Mouse (Mus musculus) limb, embryonic 15.5 days (tissue): ENCODE measurements around the gene Ggt1. TPM values are rescaled to one million over a fixed set of nuclear protein-coding genes. Genes with fewer than 3 reads are reported as not detected.
A peak's percentile ranks its signal among the peaks of the same experiment; 100 is the strongest.
"Not testable (repeated sequence)": the region's sequence is repeated elsewhere in the genome, so short reads cannot be mapped to it uniquely, and the experiment has no call there.

Experiments
- ATAC-seq: fragments of 200-750 bp; cut with Nextera tagmentation; 2 replicates; pipeline ENCODE4 v1.8.0; 2017; ENCODE audit warnings: low read depth, moderate TSS enrichment; ENCODE audit not compliant: insufficient number of reproducible peaks, low FRiP score, low TSS enrichment
- H3K27ac ChIP-seq: fragments of 300-500 bp; sonication (generic); 2 replicates; pipeline ENCODE4 v1.5.1; 2015; ENCODE audit warnings: moderate library complexity, mild to moderate bottlenecking, inconsistent platforms
- H3K27me3 ChIP-seq: fragments of 300-500 bp; sonication (generic); 2 replicates; pipeline ENCODE4 v1.6.1; 2015; ENCODE audit warnings: inconsistent platforms
- H3K36me3 ChIP-seq: fragments of 300-500 bp; sonication (generic); 2 replicates; pipeline ENCODE4 v1.6.1; 2015; ENCODE audit warnings: inconsistent platforms
- H3K4me1 ChIP-seq: fragments of 300-500 bp; sonication (generic); 2 replicates; pipeline ENCODE4 v1.6.1; 2015; ENCODE audit warnings: inconsistent platforms
- H3K4me2 ChIP-seq: fragments of 300-500 bp; sonication (generic); 2 replicates; pipeline ENCODE4 v1.6.1; 2015; ENCODE audit warnings: mild to moderate bottlenecking, inconsistent platforms
- H3K4me3 ChIP-seq: fragments of 300-500 bp; sonication (generic); 2 replicates; pipeline ENCODE4 v1.5.1; 2015; ENCODE audit warnings: mild to moderate bottlenecking, inconsistent platforms
- H3K9ac ChIP-seq: fragments of 300-500 bp; sonication (generic); 2 replicates; pipeline ENCODE4 v1.6.1; 2015; ENCODE audit warnings: inconsistent platforms
- H3K9me3 ChIP-seq: fragments of 300-500 bp; sonication (generic); 2 replicates; pipeline ENCODE4 v1.6.1; 2016; ENCODE audit warnings: inconsistent platforms
- WGBS: fragments of 180-500 bp; shearing (Covaris S2); methylation state at CpG from one replicate; pipeline ENCODE4 v1.1.7; 2015; 5-methylcytosine and 5-hydroxymethylcytosine counted together
- polyA plus RNA-seq: library from polyadenylated mRNA; unstranded; fragments of >200 nt; fragmentation: Nextera tagmentation; extraction: Ambion mirVana; gene quantifications from 2 replicates; pipeline ENCODE4 v1.2.1, GENCODE M21; 2015

Ggt1 gene
- polyA plus RNA-seq, 1 experiment from 2014 or later, result 0.93 TPM

- H3K9me3 ChIP-seq, result no peaks in the 10 kb centered on the region
- H3K4me1 ChIP-seq, result peaks cover 25% of the 10 kb centered on the region
- no peak overlapping the region for H3K4me2 ChIP-seq
- 70% methylated on average over 4 of the region's 4 CpGs for WGBS
- H3K9ac ChIP-seq, result no peak overlapping the region
- ATAC-seq, result no peak
- H3K36me3 ChIP-seq, result peaks cover 68% of the 10 kb centered on the region
- H3K27ac ChIP-seq, result no peak overlapping the region
- H3K4me3 ChIP-seq, result no peak overlapping the region
- H3K27me3 ChIP-seq, result no peaks in the 10 kb centered on the region
Measured at GRCm38 (mm10) chr10:75521643-75522042, 39.8 kb upstream of the Ggt1 start.

- WGBS, result 91% methylated on average over 9 of the region's 9 CpGs
- H3K9ac ChIP-seq, H3K4me3 ChIP-seq, H3K27me3 ChIP-seq, H3K9me3 ChIP-seq, H3K4me2 ChIP-seq, ATAC-seq, H3K27ac ChIP-seq: not testable (repeated sequence)
- Histone ChIP-seq H3K4me1 (peaks cover 11% of the 10 kb centered on the region; the same call in 1 of the 2 replicates), H3K36me3 (peaks cover 67% of the 10 kb centered on the region)
Measured at GRCm38 (mm10) chr10:75525450-75525849, 36.0 kb upstream of the Ggt1 start.

- Histone ChIP-seq H3K27ac (no peak overlapping the region), H3K36me3 (peaks cover 61% of the 10 kb centered on the region), H3K4me3 (no peak overlapping the region), H3K27me3 (no peaks in the 10 kb centered on the region), H3K9ac (no peak overlapping the region), H3K9me3 (no peaks in the 10 kb centered on the region), H3K4me2 (no peak overlapping the region), H3K4me1 (no peaks in the 10 kb centered on the region)
- 91% methylated on average over 2 of the region's 2 CpGs for WGBS
- ATAC-seq, result no peak
Measured at GRCm38 (mm10) chr10:75530322-75530721, 31.1 kb upstream of the Ggt1 start.

- H3K27ac ChIP-seq, result no peak overlapping the region
Measured at GRCm38 (mm10) chr10:75531532-75532090, 29.8 kb upstream of the Ggt1 start.

GRCm38 (mm10) chr10:75534216-75534615, 27.2 kb upstream of the Ggt1 start:
- 93% methylated on average over 8 of the region's 8 CpGs for WGBS

More at GRCm38 (mm10) chr10:75531532-75532090, 29.8 kb upstream of the Ggt1 start:
- WGBS, result 86% methylated on average over 9 of the region's 9 CpGs
- Histone ChIP-seq H3K27me3 (no peaks in the 10 kb centered on the region), H3K4me2 (no peak overlapping the region), H3K9ac (no peak overlapping the region; the same call in 1 of the 2 replicates), H3K4me3 (no peak overlapping the region), H3K4me1 (no peaks in the 10 kb centered on the region), H3K9me3 (no peaks in the 10 kb centered on the region), H3K36me3 (peaks cover 62% of the 10 kb centered on the region)
- ATAC-seq, result no peak

GRCm38 (mm10) chr10:75534934-75535333, 26.5 kb upstream of the Ggt1 start:
- Histone ChIP-seq H3K9ac (no peak overlapping the region), H3K9me3 (no peaks in the 10 kb centered on the region), H3K4me2 (no peak overlapping the region), H3K36me3 (peaks cover 49% of the 10 kb centered on the region), H3K27ac (no peak overlapping the region), H3K4me1 (no peaks in the 10 kb centered on the region), H3K4me3 (no peak overlapping the region), H3K27me3 (no peaks in the 10 kb centered on the region)
- ATAC-seq, result no peak
- 87% methylated on average over 8 of the region's 8 CpGs for WGBS

More at GRCm38 (mm10) chr10:75534216-75534615, 27.2 kb upstream of the Ggt1 start:
- Histone ChIP-seq H3K36me3 (peaks cover 53% of the 10 kb centered on the region), H3K4me3 (no peak overlapping the region), H3K9me3 (no peaks in the 10 kb centered on the region), H3K9ac (no peak overlapping the region), H3K4me1 (no peaks in the 10 kb centered on the region), H3K4me2 (no peak overlapping the region), H3K27me3 (no peaks in the 10 kb centered on the region), H3K27ac (no peak overlapping the region)
- ATAC-seq, result no peak

- Histone ChIP-seq H3K36me3 (peaks cover 49% of the 10 kb centered on the region), H3K4me1 (no peaks in the 10 kb centered on the region), H3K9ac (no peak overlapping the region), H3K9me3 (no peaks in the 10 kb centered on the region), H3K4me2 (no peak overlapping the region), H3K27me3 (no peaks in the 10 kb centered on the region), H3K4me3 (no peak overlapping the region), H3K27ac (no peak overlapping the region)
- 81% methylated on average over 2 of the region's 2 CpGs for WGBS
- no peak for ATAC-seq
Measured at GRCm38 (mm10) chr10:75535423-75535822, 26.0 kb upstream of the Ggt1 start.

- Histone ChIP-seq H3K4me3 (no peak overlapping the region), H3K4me2 (no peak overlapping the region), H3K27me3 (no peaks in the 10 kb centered on the region), H3K9ac (no peak overlapping the region), H3K4me1 (no peaks in the 10 kb centered on the region), H3K27ac (no peak overlapping the region), H3K36me3 (peaks cover 49% of the 10 kb centered on the region), H3K9me3 (no peaks in the 10 kb centered on the region)
- ATAC-seq, result no peak
- 81% methylated on average over 5 of the region's 5 CpGs for WGBS
Measured at GRCm38 (mm10) chr10:75536123-75536522, 25.3 kb upstream of the Ggt1 start.

GRCm38 (mm10) chr10:75547901-75548300, 13.5 kb upstream of the Ggt1 start:
- Histone ChIP-seq H3K4me1 (peaks cover 12% of the 10 kb centered on the region), H3K4me2 (peak overlapping the region; percentile 13; the same call in 1 of the 2 replicates), H3K36me3 (no peaks in the 10 kb centered on the region), H3K9me3 (no peaks in the 10 kb centered on the region), H3K27ac (no peak overlapping the region; the same call in 1 of the 2 replicates), H3K27me3 (no peaks in the 10 kb centered on the region), H3K9ac (no peak overlapping the region), H3K4me3 (no peak overlapping the region)
- ATAC-seq, result no peak
- 26% methylated on average over 7 of the region's 7 CpGs for WGBS

GRCm38 (mm10) chr10:75548486-75548885, 12.9 kb upstream of the Ggt1 start:
- ATAC-seq, result peak; percentile 62; the same call in 1 of the 2 replicates
- H3K4me2 ChIP-seq, result peak overlapping the region; percentile 13
- no peaks in the 10 kb centered on the region for H3K27me3 ChIP-seq
- H3K36me3 ChIP-seq, result no peaks in the 10 kb centered on the region
- no peaks in the 10 kb centered on the region for H3K9me3 ChIP-seq
- H3K4me1 ChIP-seq, result peaks cover 12% of the 10 kb centered on the region
- WGBS, result 20% methylated on average over 14 of the region's 14 CpGs
- no peak overlapping the region for H3K9ac ChIP-seq
- peak overlapping the region; percentile 3; the same call in 1 of the 2 replicates for H3K27ac ChIP-seq
- no peak overlapping the region for H3K4me3 ChIP-seq

GRCm38 (mm10) chr10:75549886-75550285, 11.5 kb upstream of the Ggt1 start:
- Histone ChIP-seq H3K4me3 (no peak overlapping the region), H3K4me1 (peaks cover 12% of the 10 kb centered on the region), H3K9ac (no peak overlapping the region), H3K27me3 (no peaks in the 10 kb centered on the region), H3K4me2 (no peak overlapping the region), H3K36me3 (no peaks in the 10 kb centered on the region), H3K27ac (no peak overlapping the region), H3K9me3 (no peaks in the 10 kb centered on the region)
- ATAC-seq, result no peak
- whole genome bisulfite sequencing, result 70% methylated on average over 7 of the region's 7 CpGs

GRCm38 (mm10) chr10:75551175-75551574, 10.2 kb upstream of the Ggt1 start:
- 57% methylated on average over 12 of the region's 12 CpGs for WGBS

GRCm38 (mm10) chr10:75552106-75552505, 9.3 kb upstream of the Ggt1 start:
- H3K9me3 ChIP-seq, result no peaks in the 10 kb centered on the region
- no peak overlapping the region for H3K4me3 ChIP-seq
- no peak overlapping the region for H3K4me2 ChIP-seq
- no peaks in the 10 kb centered on the region for H3K36me3 ChIP-seq
- H3K9ac ChIP-seq, result no peak overlapping the region
- 67% methylated on average over 2 of the region's 2 CpGs for WGBS
- H3K27ac ChIP-seq, result no peak overlapping the region
- peaks cover 25% of the 10 kb centered on the region for H3K4me1 ChIP-seq
- H3K27me3 ChIP-seq, result no peaks in the 10 kb centered on the region
- ATAC-seq, result no peak

More at GRCm38 (mm10) chr10:75551175-75551574, 10.2 kb upstream of the Ggt1 start:
- Histone ChIP-seq H3K27me3 (no peaks in the 10 kb centered on the region), H3K4me3 (no peak overlapping the region), H3K36me3 (no peaks in the 10 kb centered on the region), H3K4me1 (peaks cover 16% of the 10 kb centered on the region), H3K9ac (no peak overlapping the region), H3K4me2 (no peak overlapping the region), H3K27ac (no peak overlapping the region), H3K9me3 (no peaks in the 10 kb centered on the region)
- no peak for ATAC-seq
